Mouse (Mus musculus): ENCODE data around the gene Rbfox1.

Gene Rbfox1

DNA sequence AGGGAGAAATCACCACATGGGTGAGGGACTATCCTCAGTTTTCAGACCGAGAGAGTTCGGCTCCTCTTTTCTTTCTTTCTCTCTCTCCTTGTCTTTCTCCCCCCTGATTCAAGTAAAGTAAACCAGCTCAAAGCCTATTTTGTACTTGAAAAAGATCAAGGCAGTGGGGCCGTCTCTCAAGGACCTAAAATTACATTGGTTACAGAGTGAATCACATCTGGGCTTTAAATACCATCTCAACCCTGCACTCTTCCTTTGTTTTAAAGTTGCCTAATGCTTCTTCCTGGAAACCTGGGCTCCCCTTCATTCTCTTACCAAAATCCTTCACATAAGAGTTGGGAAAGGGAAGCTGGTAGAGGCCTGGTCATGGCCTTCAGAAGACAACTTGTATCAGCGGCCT, 1267.2 kb downstream of the Rbfox1 start:
- DNase-seq (ENCODE audit: low read depth) = no peak

DNA sequence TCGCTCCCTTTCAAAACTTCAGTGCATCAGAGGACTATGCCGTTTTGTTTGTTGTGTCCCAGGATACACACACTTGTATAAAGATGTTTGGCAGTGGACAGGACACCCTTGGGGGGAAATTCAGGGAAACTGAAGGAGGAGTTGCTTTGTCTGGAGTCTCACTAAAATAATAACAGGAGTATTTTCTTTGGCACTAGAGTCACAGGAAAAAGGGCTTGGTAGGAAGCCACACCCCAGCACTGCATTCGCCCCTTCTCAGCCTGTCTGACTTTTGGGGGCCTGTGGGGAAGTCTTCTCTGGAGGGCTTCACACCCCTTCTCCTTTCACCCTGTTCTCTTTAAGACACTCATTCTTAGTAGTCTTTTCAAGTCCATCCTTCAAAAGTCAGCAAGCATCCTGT, 1269.5 kb downstream of the Rbfox1 start:
- no peak for DNase-seq (ENCODE audit: low read depth)

DNA sequence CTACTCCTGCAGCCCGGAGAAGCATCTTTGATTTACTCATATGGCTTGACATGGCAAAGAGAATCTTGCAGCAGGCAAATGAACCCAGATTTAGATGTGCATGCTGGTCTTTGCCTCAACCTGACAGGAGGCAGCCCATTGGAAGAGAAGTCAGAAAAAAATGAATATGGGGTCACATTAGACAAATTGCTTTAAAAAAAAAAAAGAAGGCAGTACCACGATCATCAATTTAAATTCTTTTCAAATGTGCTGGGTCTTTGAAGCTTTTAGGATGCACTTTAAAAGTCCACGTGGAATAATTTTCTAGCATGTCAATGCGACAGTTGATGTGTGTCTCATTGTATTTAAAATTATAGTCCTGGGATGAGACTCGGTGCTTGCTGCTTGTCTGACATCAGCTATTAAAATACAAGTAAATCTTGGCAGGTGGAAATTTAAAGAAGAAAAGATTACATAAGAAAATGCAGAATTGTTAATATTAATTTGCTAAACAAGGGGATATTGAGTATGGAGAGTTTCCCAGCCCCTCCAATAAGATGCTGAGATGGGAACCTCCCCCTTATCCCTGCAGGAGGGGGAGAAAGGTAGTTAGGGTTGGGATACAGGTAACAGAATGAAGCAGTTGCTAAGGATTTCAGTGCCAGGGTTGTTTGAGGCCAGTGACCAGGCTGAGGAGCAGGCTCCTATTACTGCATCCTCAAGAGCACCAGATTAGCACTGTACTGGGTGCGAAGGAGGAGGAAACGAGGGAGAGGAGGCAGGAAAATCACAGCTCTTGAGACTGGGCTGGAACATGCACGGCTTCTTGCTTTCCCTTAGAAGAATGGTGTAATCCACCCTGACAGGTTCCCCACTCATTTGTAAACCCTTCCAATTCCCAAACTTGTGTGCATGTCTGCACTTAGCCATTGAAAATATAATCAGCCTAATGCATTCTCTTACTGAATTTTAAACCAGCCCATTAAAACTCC, 1274.0 kb downstream of the Rbfox1 start:
- DNase-seq (ENCODE audit: low read depth) = no peak

DNA sequence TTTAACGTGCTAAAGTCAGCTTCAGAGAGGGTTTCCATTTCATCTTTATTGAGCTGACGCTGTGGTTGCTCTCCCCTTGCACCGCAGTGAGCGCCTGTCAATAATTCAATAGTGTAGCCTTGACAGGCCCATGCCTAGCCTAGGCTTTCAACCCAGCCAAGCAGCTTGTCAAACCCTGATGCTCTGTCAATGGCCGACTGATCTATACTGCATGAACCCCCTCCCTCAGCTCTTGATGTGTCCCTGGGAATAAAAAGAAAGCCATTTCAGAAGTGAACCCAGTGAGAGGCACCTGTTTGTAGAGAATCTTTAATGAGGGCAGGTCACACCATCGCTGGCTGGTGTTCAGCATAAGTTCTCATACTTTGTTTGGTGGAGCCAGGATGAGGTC, 1274.7 kb downstream of the Rbfox1 start:
- DNase-seq (ENCODE audit: low read depth) = no peak

DNA sequence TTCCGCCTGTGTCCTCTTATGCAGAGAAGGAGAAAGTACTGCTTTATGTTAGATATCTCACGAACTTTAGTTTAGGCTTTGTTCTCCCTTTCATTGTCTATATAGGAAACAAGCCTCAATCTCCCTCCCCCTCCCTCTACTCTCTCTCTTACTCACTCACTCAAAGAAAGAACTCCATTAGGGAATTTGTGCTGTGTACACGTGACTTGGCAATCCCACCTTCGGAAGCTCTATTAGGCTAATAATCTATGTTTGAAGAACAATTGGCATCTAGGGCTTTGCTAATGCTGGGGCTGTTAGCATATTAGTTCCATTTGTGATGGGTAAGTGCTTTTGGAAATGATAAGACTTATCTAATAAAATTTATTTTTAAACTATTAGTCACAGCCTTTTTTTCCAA, 1277.0 kb downstream of the Rbfox1 start:
- DNase-seq (ENCODE audit: low read depth) = no peak

DNA sequence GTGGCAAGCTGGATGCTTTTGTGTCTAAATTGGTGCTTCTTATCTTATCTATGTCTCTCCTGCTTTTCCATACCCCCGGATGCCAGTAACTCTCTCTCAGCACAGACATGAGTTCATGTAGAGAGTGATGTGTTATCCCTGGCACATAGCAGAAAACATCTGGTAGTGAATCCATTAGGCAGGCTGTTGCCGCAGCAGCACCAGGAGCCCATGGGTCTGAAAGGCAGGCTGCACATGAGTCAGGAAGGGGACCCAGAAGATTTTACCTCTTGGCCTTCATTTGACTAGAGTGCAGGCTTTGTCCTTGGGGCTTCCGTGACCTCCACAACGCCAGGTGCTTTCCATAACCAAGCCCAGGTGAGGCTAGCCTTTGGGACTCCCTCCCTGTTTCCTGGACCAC, 1278.5 kb downstream of the Rbfox1 start:
- no peak for DNase-seq (ENCODE audit: low read depth)

DNA sequence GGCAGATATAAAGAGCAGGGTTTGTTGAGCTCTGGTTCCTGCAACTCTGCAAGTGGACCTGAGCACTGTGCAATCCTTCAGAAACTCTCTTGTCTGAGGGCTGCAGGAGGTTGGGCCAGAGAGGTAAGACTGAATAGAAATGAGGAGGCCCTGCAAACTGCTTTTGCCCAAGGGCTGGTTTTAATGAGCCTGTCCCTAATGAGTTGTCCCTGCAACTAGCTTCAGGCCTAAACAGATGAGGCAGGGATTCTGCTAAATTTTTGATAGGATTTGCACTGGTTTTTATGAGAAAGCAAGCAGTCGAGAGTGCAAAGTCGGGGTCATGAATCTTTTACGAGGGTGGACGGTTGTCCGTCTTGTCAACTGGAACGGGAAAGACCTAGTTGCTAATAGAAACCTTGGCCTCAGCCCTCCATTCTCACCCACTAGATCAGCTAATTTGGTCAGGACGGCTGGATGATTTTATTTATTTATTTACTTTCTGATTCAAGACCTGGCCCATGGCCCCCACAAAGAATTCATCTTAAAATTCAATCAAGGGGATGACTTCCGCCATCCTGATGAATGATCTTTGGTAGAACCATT, 1279.1 kb downstream of the Rbfox1 start:
- DNase-seq (ENCODE audit: low read depth) = no peak

DNA sequence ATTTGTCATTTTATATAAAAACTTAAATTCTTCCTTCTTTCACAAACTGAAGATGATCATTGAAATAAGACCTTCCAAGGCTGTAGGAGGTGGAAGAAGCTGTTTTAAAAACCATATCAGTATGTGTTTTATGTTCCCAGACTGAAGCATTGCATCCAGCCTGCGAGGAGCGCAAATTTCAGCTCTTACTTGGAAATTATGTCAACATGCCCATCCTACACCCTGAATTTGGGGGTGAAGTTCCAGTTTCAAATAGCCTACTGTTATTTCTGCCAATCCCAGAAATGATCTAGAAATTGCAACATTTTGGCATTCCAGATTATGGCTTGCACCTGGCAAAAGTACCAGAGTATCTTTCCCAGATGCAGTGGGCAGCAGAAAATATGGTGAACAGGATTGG, 1290.8 kb downstream of the Rbfox1 start:
- DNase-seq (ENCODE audit: low read depth) = no peak

DNA sequence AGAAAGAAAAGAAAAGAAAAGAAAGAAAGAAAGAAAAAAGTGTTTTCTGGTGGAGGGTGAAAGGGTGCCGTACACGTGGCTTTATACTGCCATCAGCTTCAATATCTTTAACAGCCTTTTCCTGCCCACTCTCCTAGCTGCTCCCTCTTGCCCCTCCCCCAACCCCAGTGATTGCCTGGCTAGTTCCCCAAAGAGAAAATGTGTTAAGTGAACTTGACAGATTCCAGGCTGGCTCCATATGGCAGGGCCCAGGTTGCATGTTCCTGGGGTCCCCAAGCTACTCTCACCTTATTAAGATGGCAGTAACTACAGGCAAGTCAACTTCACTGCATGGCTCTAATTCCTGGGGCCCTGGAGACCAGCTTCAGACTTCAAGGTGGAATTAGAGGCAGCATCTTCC, 1302.6 kb downstream of the Rbfox1 start:
- no peak for DNase-seq (ENCODE audit: low read depth)

DNA sequence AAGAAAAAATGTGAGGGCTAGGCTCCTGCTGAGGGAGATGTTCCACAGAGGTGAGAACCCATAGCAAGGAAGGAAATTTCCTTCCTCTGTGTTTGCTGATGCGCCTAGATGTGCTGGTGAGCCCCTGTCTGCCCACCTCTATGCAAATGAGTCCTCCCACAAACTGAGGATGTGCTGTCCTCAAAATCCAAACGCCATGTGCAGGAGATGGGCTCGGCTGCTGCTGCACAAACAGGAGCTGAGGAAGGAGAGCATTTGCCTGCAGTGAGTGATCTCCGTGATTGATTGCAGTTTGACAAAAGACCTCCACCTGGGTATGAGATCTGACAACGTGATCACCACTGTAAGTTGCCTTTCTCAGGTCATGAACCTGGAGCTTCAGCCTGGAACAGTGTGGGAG, 1308.4 kb downstream of the Rbfox1 start:
- no peak for DNase-seq (ENCODE audit: low read depth)

DNA sequence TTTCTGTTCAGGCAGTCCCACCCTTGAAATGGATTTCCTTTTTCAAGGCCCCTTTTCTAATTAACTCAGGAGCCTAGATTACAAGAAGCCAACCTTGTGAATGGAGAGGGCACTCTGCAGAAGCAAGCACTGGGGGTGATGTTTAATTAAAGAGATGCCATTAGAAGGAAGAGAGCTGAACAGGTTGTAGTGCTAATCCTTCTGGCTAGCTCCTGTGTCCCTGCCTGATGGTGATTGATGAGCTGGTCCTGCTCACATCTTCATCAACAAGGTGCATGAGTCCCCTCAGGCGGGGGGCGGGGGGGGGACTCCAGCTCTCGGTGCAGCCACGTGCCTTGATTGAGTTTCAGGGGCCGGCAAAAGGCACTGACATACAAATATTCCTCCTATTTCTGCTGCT, 1312.8 kb downstream of the Rbfox1 start:
- no peak for DNase-seq (ENCODE audit: low read depth)

DNA sequence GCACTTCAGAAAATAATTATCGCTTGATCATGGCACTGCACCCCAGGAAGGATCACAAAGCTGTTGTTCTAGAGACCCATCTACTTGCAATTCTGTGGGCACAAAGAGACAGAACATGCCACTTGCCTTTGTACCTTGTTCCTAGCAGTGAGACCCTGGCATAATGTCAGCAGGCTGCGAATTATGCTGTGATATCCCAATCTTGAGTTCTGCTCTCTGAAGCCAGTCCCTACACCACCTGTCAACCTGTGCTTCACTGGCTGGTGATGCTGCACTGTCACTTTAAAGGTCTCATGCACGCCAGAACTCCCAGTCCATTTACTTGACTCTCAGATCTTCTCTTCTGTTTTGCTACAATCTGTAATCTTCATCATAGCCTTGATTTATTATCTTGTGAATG, 1315.1 kb downstream of the Rbfox1 start:
- DNase-seq (ENCODE audit: low read depth) = no peak

DNA sequence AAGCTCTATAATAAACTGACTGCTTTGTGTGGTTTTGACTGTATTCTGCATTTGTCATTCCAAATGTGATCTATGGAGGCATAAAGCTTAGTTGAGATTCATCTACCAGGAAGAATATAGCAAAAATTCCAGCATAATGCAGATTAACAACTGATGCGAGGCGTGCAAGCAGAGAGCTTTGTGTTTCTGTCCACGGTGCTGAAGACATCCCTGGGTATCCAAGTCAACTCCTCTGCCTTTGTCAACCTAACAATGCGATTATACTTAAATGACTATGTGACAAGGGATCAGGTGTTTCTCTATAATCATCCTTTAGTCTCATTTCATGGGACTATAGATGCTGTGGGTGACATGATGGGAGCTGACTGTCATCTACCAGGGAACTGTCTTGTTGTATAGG, 1316.7 kb downstream of the Rbfox1 start:
- DNase-seq (ENCODE audit: low read depth) = no peak

DNA sequence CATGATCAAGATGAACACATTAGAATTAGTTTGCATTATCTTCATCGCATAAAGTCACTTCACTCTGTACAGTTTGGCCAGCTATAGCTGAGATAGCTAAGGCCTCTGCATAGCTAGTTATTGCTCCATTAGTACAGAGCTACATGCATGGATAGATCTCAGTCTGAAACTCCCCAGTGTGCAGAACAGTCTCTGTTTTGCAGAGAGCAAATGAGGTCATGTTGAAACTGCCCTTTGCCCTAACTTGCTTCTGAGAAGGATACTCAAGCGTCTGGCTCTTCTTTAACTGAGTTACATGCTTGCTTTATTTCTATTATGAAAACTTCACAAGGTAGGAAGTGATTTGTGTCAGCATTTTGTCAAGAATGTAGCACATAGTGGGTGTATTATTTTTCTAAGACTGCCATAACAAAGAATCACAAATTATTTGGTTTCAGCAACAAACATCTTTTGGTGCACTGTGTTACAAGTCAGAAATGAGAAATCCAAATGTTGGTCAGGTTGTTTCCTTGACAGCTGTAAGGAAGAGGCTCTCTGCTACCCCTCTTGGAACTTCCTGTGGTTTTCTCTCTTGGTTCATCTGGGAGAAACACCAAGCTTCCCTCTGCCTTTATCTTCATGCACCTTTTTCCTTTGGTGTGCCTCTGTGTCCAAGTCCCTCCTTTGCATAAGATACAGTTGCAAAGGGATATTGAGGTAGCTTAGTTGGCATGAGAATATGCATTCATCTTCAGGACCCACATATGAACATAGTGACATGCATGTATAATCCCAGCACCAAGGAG, 1321.2 kb downstream of the Rbfox1 start:
- DNase-seq (ENCODE audit: low read depth) = no peak

DNA sequence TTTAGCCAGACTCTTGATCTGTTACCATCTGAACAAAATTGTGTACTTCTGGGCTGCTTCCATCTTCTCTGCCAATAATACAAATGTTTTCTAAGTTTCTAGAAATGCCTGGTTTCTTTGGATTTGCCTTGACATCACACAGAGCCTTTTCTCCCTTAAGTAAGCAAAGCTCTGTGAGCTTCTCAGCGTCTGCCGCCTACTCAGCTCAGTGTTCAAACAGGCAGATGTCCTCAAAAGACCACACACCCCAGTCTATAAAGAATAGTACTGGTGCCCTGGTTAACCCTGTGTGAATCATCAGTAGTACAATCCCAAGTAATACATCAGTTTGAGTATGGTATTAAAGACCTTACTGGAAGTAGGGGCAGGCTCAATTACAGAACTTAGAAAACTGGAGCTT, 1322.4 kb downstream of the Rbfox1 start:
- no peak for DNase-seq (ENCODE audit: low read depth)

DNA sequence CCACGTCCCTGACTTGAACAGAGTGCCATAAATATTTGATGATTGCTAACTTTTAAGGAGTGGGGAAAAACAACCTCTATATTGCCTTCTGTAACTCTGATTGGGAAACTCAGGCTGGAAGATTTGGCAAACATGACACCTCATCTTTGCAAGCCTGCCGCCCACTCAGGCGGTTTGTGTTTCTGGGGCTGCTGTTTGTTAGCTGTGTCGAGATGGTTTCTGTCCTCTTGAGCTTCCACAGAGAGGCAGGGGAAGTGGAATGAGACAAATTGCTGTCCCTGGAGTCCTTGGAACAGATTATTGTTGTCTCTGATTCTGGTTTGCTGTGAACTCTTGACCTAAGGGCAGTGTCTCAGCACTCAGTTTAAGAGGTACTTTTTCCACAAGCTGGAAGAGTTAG, 1327.6 kb downstream of the Rbfox1 start:
- no peak for DNase-seq (ENCODE audit: low read depth)

DNA sequence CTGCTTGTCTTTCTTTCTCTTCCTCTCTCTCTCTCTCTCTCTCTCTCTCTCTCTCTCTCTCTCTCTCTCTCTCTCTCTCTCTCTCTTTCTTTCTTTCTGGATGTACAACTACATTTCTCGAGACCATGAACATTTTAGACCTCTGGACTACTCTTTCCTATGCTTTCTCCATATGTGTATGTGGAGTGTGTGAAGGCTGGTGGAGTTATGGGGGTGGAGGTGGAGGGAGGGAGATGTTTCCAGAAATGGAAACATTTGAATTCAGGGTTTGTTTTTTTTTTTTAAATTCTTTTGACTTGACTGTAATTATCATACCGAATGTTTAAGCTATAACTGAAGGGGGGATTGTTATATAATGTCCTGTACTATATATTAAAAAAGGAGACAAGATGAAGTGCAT, 1338.1 kb downstream of the Rbfox1 start:
- DNase-seq (ENCODE audit: low read depth) = no peak

DNA sequence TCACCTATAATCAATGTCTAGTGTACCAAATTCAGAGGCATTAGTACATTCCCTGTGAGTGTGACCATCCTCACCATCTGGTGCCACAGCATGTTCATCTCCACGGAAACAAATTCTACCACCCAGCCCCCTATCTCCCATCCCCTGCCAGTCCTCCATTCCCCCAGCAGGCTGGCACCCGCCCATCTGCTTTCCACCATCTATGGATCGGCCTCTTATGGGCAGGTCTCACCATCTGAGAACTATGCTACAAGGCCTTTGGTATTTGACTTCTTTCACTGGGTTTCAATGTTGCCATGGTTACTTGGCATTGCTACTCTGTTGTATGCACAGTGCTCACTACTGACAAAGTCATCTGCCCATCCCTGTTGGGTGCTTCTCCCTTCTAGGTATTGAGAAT, 1340.8 kb downstream of the Rbfox1 start:
- no peak for DNase-seq (ENCODE audit: low read depth)

DNA sequence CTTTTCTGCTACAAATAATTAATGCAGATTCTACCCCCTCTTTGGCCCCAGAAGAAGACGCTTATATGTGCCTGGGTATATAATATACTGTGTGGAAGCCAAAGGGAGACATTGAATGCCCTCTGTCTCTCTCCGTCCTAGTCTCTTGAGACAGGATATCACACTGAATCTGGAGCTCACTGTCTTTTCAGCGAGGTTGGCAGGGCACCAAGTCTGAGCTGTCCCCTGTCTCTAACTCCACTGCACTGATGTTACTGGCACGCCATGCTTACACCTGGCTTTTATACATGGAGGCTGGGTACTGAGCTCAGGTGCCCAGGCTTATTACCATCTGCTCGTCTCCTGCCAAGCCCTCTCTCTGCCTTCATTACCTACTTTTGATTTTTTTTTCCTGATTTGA, 1343.1 kb downstream of the Rbfox1 start:
- no peak for DNase-seq (ENCODE audit: low read depth)

DNA sequence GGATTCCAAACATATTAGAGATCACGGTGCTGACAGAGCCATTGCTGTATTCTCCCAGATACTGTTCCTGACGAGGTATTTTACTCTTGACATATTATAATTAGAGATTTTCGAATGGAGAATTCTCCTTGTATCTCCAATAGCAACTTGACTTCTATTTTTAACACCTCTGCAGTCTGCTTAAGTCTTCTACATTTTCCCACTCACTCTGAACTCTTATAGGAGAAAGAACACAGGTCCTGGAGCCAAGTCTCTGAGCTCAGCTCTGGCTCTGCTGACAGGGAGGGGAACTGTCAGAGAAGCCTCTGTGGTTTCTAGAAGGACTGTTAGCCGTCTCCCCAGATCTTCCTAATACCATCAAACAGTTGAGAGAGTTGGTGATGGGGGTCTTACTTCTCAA, 1344.1 kb downstream of the Rbfox1 start:
- no peak for DNase-seq (ENCODE audit: low read depth)

DNA sequence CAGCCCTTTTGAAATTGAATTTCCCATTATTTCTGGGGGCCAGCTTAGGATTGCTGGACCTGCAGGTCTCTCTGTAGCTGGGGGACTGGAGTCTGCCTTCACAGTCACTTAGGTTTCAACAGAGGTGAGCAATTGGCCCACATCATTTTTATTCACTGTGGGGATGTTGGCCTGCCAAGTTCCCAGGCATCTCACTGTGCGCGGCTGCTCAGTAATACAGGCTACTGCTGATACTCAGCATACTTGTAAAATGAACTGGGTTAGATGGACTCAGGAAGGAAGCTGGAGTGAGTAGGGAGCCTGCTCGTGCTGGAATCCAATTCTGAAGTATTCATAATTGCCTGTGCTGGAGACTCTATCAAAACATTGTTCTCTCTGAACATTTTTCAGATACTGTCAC, 1356.5 kb downstream of the Rbfox1 start:
- no peak for DNase-seq (ENCODE audit: low read depth)

DNA sequence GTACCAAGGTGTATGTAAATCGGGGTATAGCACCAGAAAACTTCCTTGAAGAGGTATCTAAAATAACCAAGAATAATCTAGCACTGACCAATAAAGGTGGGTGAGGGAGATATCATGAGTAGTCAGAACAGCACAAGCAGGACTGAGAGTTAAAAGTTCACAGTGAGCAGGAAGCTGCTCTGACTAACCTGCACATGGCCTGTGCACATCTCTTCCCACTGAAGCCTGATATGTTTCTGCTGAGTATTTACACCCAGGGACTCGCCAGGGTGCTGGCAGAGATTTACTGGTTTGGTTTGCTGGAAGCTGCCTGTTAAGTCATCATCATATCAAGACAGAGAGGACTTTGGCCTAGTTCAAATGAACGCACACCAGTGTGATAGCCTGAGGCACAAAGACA, 1357.3 kb downstream of the Rbfox1 start:
- no peak for DNase-seq (ENCODE audit: low read depth)

DNA sequence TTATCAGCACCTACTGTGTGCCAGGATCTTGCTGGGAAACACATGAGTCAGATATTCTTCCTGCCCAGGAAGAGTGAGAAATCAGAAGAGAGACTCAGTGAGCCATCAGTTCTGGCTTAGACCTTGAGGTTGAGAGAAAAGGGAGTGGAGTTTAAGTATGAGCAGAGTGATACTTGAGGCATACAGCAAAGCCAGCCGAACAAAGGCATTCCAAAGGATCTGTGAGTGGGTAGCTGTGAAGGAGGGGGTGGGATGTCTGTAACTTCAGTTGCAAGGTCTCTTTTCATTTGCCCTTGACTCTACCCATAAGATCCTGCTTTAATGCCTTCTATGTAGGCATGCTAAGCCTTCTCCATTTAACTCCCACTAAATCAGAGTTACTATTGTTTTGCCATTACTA, 1359.2 kb downstream of the Rbfox1 start:
- no peak for DNase-seq (ENCODE audit: low read depth)
